Mouse (Mus musculus): Measurements from ENCODE around the gene Flt1.

- no peak for TF ChIP-seq CTCF (IDR thresholded peaks at IDR 0.05; ENCODE audit: control insufficient read depth, insufficient read depth, insufficient read length)
- no peak for TF ChIP-seq MYOD1 (IDR thresholded peaks at IDR 0.05; ENCODE audit: control insufficient read depth, insufficient read length, low read depth)
Observed at GRCm38 (mm10) chr5:147645001-147645645, 80.7 kb downstream of the Flt1 start.
